Mouse (Mus musculus) large intestine, adult 2 months (tissue): Measurements from ENCODE around the gene Fbxw27. TPM values are rescaled to one million over a fixed set of nuclear protein-coding genes. Genes with fewer than 3 reads are reported as not detected.
"Not testable (repeated sequence)": the region's sequence is repeated elsewhere in the genome, so short reads cannot be mapped to it uniquely, and the experiment has no call there.

ENCODE experiments used
- DNase-seq: peaks from one replicate; pipeline ENCODE4 v3.0.0-alpha.2; 2012; ENCODE audit warnings: low read depth, low spot score
- WGBS: fragments of 180-500 bp; shearing (Covaris S2); methylation state at CpG from one replicate; pipeline ENCODE4 v1.1.7; 2018; 5-methylcytosine and 5-hydroxymethylcytosine counted together
- polyA plus RNA-seq: library from polyadenylated mRNA; depleted of rRNA; stranded (reverse); fragments of >200 nt; gene quantifications from 2 replicates; pipeline ENCODE4 v1.2.3, GENCODE M21; 2012; rRNA removed

Gene Fbxw27
- not detected in 2 replicates for polyA plus RNA-seq

GRCm38 (mm10) chr9:109790570-109790969 is at the start of gene Fbxw27:
TSS of gene Fbxw27 (minus strand) at chr9:109790670.
- not testable (repeated sequence) for DNase-seq
- WGBS: 75% methylated on average over 4 of the region's 4 CpGs

GRCm38 (mm10) chr9:109833088-109833412 is 42.6 kb upstream of the Fbxw27 start:
- WGBS: 2% methylated on average over 6 of the region's 6 CpGs
- DNase-seq: no peak

DNA sequence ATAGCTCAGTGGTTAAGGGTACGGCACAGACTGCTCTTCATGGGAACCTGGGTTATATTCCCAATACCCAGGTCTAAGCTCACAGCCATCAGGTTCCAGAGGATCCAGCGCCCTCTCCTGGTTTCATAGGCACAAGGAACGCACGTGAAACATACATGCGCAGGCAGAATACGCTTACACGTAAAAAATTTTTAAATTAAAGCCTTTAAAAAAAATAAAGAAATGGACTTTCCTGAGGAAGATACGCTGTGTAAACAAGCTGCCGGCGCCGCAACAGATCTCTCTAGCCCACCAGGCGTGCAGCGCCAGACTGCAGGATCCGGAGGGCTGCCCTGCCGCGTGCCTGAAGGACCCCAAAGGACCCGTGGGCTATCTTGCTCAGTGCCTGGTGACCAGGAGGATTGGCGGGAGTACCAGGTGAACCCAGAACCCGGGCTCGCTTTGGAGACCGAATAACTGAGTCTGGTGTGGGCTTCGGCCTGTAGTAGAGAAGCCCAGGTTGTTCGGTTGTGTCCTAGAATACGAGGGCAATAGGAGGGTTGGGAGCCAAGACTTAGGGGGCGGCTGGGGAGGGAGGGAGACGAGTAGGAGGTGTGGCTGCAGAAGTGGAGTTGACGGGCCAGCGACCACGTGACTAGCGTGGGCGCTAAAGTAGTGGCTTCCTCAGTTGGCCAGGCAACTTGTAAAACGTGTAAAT is 42.1 kb upstream of the Fbxw27 start, which contains the start of gene Nme6:
TSS of gene Nme6 (plus strand) at position 359 of the 697 bp plus-strand sequence.
- WGBS: under 1% methylated on average over 32 of the region's 32 CpGs
- DNase-seq: peak; percentile 69

DNA sequence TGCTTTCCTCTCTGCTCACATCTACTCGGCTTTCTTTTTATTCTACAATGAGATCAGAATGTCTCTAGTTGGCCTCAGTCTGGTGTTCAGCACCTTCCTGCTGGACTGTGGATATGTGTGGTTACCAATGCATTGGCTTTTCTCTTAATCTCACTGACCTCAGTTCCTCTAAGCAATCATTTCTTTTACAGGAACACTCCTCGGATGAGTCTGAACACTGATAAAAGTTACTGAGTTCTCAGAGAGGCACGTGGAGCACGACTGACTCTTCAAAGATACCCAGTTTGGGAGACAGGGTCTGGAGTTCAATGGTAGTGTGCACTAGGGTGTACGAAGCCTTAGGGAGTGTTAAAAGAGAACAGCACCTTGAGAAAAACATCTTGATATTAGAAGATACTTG is 35.7 kb upstream of the Fbxw27 start:
- no peak for DNase-seq
- 70% methylated on average over 5 of the region's 5 CpGs for WGBS

- DNase-seq: no peak
- 56% methylated on average over 4 of the region's 4 CpGs for WGBS
These were observed 35.3 kb upstream of the Fbxw27 start for GRCm38 (mm10) chr9:109825739-109826138.

GRCm38 (mm10) chr9:109816341-109816740 is 25.9 kb upstream of the Fbxw27 start:
- WGBS: 25% methylated on average over 6 of the region's 6 CpGs
- no peak for DNase-seq

GRCm38 (mm10) chr9:109813424-109813823 is 23.0 kb upstream of the Fbxw27 start:
- no peak for DNase-seq
- 50% methylated on average over 7 of the region's 7 CpGs for WGBS

DNA sequence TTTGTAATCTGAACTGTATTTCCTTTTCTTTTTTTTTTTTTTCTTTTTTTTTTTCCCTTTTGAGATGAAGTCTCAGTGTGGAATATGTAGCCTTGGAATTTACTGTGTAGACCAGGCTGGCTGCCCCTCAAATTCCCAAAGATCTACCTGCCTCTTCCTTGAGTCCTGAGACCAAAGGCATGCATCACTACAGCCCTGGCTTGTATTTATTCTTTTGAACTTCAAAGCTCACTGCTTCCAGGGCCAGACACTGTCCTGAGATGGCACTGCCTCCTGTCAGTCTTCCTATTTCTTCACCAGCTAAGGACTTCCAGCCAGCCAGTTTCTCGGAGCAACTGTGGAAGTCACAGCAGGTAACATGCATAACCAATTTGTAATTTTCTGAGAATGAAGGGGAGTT is 21.5 kb upstream of the Fbxw27 start, which contains the start of gene Spink8:
TSS of gene Spink8 (plus strand) at position 301 of the 400 bp plus-strand sequence.
- WGBS: 75% methylated on average over 1 of the region's 1 CpGs
- DNase-seq: no peak

DNA sequence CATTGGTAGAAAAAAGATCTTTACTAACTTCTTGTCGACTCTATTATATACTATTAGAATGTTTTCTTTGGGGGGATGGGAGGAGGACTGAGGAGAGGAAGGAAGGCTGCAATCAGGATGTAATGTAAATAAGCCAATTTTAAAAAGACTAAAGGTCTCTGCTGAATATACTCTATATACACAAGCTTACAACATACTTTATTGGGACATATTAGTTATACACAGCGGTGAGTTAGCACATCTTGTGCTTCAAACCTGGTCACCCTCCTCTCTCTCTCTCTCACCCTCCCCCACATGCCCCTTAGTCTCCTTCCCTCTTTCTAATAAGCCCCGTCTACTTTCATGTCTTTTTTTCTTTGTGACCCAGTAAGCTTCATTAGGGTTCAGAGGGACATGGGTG is 17.4 kb upstream of the Fbxw27 start:
- WGBS: 7% methylated on average over 3 of the region's 3 CpGs
- DNase-seq: no peak

DNA sequence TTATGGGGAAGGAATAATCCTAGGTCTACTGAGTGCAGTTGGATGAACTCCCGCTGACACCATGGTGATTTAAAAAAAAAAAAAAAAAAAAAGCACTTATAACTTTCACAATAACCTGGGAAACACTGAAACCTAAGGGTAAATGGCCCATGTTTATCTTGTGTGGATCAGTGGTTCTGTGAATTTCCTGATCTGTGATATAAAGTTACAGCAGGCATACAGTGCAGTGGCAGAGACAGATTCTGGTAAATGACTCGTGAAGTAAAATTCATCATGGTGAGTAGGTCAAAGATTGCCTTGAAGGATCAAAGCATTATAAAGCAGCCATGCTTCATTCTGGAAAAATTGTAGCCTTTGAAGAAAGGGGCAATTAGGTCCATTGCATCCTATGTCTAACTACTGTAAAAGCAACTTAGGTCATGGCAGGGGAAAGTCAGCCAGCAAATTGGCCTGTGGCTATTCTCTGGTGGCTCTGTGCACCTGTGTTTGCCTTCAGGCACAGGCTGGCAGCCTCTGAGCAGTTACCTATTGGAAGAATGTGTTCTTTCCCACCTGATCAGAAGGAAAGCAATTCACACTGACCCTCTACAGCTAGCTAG is 16.3 kb upstream of the Fbxw27 start:
- DNase-seq: no peak
- WGBS: 46% methylated on average over 2 of the region's 2 CpGs

DNA sequence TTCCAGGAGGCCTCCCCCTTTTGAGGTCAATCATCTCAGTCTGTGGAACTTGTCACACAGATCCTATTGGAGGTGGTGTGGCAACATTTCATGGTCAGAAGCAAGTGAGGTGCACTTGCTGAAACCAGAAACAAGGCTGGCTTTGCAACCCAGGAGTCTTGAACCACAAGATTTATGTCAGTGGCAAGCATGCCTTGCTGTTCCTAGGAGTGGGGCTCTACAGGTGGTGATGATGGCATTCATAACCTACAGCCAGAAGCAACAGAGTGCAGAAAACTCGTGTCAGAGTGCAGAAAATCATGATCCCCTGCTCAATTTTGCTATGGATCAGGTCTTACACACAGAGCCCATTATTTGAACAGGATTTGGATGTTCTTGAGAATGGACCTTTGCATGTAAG is 15.8 kb upstream of the Fbxw27 start:
- DNase-seq: no peak
- WGBS: 29% methylated on average over 1 of the region's 1 CpGs

DNA sequence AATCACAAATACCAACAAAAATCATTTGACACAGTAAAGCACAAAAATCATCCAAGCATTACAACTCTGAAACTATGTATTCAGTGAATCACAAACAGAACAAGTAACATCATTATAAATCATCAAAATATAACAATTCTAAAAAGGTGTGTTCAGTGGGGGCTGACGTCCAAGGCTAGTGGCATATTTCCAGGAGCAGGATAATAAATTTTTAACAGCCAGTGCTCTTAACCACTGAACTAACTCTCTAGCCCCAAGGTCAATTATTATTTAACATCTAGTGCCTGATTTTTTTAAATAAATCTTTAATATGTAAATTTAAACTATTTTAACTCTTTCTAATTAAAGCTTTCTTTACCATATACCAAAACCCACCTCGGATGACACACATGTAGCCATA is 15.1 kb upstream of the Fbxw27 start:
- 19% methylated on average over 2 of the region's 2 CpGs for WGBS

GRCm38 (mm10) chr9:109798051-109798450 is 7.6 kb upstream of the Fbxw27 start:
- DNase-seq: no peak
- 92% methylated on average over 1 of the region's 1 CpGs for WGBS

More for the DNA sequence above, 15.1 kb upstream of the Fbxw27 start:
- not testable (repeated sequence) for DNase-seq

DNA sequence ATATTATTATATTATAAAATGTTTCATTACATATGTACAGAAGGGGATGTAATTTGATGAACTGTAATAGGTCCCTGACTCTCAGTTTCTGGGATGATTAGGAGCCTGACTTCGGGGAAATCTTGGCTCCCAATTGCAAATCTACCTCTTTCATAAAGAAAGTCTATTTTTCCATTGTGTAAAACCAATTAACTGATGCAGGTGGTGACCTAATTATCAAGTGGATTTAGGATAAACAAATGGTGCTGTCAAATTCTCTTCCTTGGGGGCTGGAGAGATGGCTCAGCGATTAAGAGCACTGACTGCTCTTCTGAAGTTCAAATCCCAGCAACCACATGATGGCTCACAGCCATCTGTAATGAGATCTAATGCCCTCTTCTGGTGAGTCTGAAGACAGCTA is 5.3 kb upstream of the Fbxw27 start:
- no peak for DNase-seq
- 72% methylated on average over 2 of the region's 2 CpGs for WGBS

DNA sequence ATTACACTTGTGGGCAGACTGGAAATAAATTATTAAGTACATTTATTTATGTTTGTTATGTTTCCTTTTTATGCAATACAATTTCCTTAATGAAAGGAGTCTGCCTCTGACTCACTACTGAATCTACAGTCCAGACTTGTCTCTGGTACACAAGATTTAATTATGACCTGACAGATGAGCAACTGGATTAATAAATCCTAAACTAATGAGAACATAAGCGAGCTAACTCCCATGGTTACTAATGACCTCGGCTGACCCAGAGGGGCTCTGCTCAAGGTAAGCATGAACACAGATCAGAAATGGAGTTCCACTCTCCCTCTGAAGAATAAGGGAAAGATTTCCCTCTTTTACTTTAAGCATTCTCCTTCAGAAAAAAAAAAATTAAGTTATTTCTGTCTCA is 4.8 kb upstream of the Fbxw27 start:
- DNase-seq: no peak
- WGBS: 79% methylated on average over 2 of the region's 2 CpGs

- WGBS: 69% methylated on average over 1 of the region's 1 CpGs
- not testable (repeated sequence) for DNase-seq
These were observed 23.6 kb downstream of the Fbxw27 start for GRCm38 (mm10) chr9:109766841-109767240.

DNA sequence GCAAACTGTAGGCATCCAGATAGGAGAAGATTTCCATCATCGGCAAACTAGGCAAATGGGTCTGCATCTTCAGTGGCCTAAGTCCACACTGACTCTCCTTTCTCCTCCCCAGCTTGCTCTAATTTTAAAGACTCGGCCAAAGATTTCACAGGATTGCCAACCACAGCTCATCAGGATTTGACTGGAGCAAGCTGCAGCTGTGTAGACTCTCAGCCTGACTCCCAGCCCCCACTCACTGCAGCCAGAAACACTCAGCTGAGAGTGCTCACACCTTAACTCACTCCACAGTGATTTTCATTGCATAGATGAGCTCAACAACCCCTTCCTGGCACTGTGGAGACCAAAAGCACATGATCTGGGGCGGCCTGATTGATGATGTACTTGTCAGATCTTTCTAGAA is 44.5 kb downstream of the Fbxw27 start, which contains the start of gene Fbxw26:
TSS of gene Fbxw26 (minus strand) at position 101 of the 400 bp plus-strand sequence.
- not testable (repeated sequence) for DNase-seq
- WGBS: 81% methylated on average over 3 of the region's 3 CpGs
